Mouse (Mus musculus) liver, adult 2 months (tissue): ENCODE measurements around the gene Efemp2.

ENCODE experiments used
- CTCF ChIP-seq: fragments of 200-500 bp; IDR thresholded peaks from 2 replicates; pipeline ENCODE4 v1.5.1; 2011; ENCODE audit warnings: low read depth, low read length, control low read depth
- POLR2A ChIP-seq: fragments of 200-500 bp; IDR thresholded peaks from 2 replicates; pipeline ENCODE4 v1.6.1; 2011; ENCODE audit warnings: low read length, control low read depth; ENCODE audit not compliant: insufficient read depth; ENCODE audit errors: extremely low read depth

DNA sequence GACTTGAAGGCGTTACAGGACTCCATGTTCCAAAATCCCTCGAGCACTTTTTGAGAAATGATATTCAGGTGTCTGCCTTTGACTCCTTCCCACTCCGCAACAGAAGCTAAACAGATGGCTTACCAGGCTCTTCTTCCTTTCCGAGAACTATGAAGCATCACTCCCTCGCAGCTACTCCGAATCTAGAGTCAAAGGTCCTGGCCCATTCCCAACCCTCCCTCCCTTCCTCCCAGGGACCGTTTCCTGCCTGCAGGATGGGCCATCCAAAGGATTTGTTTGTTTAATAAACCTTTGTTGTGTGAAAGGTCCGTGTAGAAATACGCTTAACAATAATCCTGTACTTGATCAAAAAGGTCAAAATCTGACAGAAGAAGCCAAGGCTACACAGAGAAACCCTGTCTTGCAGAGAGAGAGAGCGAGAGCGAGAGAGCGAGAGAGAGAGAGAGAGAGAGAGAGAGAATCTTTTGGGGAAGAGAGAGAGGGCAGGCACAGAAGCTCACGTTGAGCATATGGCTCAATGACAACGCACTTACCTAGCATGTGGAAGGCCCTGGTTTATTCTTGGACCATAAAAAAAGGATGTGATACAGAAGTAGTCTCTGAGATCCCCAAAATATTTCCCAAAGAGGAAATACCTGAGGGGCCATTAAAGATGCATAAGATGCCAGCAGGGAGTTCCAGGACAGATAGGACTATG lies 15.9 kb upstream of the Efemp2 start, which contains the start of gene Ccdc85b:
- TF ChIP-seq CTCF, result no peak
- no peak for TF ChIP-seq POLR2A
